ENCODE assay signal across 8 mouse cellular contexts in the genomic region with DNA sequence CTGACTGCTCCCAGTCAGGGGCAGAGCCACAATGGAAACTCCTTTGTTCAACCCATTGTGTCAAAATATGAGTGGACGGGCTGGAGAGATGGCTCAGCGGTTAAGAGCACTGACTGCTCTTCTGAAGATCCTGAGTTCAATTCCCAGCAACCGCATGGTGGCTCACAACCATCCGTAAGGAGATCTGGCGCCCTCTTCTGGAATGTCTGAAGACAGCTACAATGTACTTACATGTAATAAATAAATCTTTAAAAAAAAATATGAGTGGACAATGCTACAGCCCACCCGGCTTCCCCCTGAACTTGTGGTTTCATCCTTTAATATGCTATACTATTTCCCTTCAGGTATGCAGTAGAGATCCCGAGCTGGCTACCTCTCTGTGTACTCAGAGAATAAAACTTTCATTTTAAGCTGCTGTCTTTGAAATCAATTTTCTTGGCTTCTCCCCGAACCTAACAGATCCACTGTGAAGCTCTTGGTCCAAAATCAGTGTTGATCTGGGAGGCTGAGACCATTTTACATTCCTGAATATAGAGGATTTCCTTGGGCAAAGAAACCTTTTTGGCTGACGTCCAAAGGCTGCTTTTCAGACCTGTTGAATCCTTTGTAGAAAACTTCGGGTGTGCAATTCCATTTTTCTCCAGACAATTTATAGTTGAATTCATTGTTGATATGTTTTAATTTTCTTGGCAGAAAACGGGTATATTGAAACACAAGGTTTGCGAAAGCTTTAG. TPM values are rescaled to one million over a fixed set of nuclear protein-coding genes. Genes with fewer than 3 reads are reported as not detected.
DNase-seq lines count a peak whose midpoint lies in the region; ATAC-seq and TF ChIP-seq lines count a peak whose summit lies in the region.

No protein-coding gene starts in this region.

- ATAC-seq in forebrain, embryonic 14.5 days, result no peak
- ATAC-seq in midbrain, embryonic 11.5 days (ENCODE audit: low FRiP score), result no peak

- WGBS in heart, adult 2 months, result 60% methylated on average over 12 of the region's 12 CpGs
- WGBS in forebrain, embryonic 14.5 days, result 62% methylated on average over 12 of the region's 12 CpGs
- 70% methylated on average over 12 of the region's 12 CpGs for WGBS in midbrain, embryonic 11.5 days

- H3K27ac ChIP-seq in heart, adult 2 months, result peak overlapping the region; percentile 82; the same call in 1 of the 2 replicates
- no peak overlapping the region for H3K27ac ChIP-seq in MEL (ENCODE audit: control insufficient read depth, low read depth, low read length)
- H3K27ac ChIP-seq in forebrain, embryonic 14.5 days (ENCODE audit: low read depth, low read length), result no peak overlapping the region
- no peak overlapping the region for H3K27ac ChIP-seq in midbrain, embryonic 11.5 days (ENCODE audit: low read depth, low read length)

- peaks cover 2% of the 10 kb centered on the region; the same call in 1 of the 2 replicates for H3K4me1 ChIP-seq in heart, adult 2 months (ENCODE audit: control insufficient read depth, insufficient read depth, low read length)
- H3K4me1 ChIP-seq in MEL (ENCODE audit: control insufficient read depth in 1 of 2, insufficient read depth in 2 of 2, low read length in 2 of 2), result 0 out of 4 replicates have a peak, but pooled peaks cover 0 to 2% of the 10 kb centered on the region in 2 experiments
- H3K4me1 ChIP-seq in forebrain, embryonic 14.5 days (ENCODE audit: control insufficient read depth, insufficient read depth, low read length), result peaks cover 5% of the 10 kb centered on the region
- H3K4me1 ChIP-seq in midbrain, embryonic 11.5 days (ENCODE audit: control insufficient read depth, insufficient read depth, low read length), result peaks cover 6% of the 10 kb centered on the region; the same call in 1 of the 2 replicates

- TF ChIP-seq RAD21 in MEL (IDR thresholded peaks at IDR 0.05; ENCODE audit: low read depth, low read length), result peak; percentile 24

- no peak for TF ChIP-seq POLR2A in heart, adult 2 months (IDR thresholded peaks at IDR 0.05; ENCODE audit: insufficient read depth, low read depth, low read length)
- no peak for TF ChIP-seq POLR2A in MEL (IDR thresholded peaks at IDR 0.05; ENCODE audit: control insufficient read depth in 1 of 2, insufficient read depth in 1 of 2, low read depth in 1 of 2, low read length in 2 of 2, poor library complexity in 1 of 2)

- H3K9me3 ChIP-seq in MEL (replicated peaks; ENCODE audit: insufficient read depth, low read length), result no peaks in the 10 kb centered on the region
- no peaks in the 10 kb centered on the region for H3K9me3 ChIP-seq in forebrain, embryonic 14.5 days (replicated peaks; ENCODE audit: control insufficient read depth, low read length)
- no peaks in the 10 kb centered on the region for H3K9me3 ChIP-seq in midbrain, embryonic 11.5 days (ENCODE audit: control insufficient read depth, low read length)

- H3K4me2 ChIP-seq in forebrain, embryonic 14.5 days (ENCODE audit: low read length), result peak overlapping the region; percentile 77
- peak overlapping the region; percentile 78; the same call in 1 of the 2 replicates for H3K4me2 ChIP-seq in midbrain, embryonic 11.5 days

- no peak for TF ChIP-seq EP300 in heart, adult 2 months (IDR thresholded peaks at IDR 0.05; ENCODE audit: insufficient read depth, low read depth, low read length)
- TF ChIP-seq EP300 in MEL (IDR thresholded peaks at IDR 0.05; ENCODE audit: low read depth in 1 of 2, low read length in 2 of 2), result no peak

- H3K27me3 ChIP-seq in heart, adult 2 months (ENCODE audit: control insufficient read depth, insufficient read depth, low read length), result no peaks in the 10 kb centered on the region
- no peaks in the 10 kb centered on the region for H3K27me3 ChIP-seq in MEL (ENCODE audit: control insufficient read depth in 1 of 2, insufficient read depth in 2 of 2, low read length in 2 of 2)
- H3K27me3 ChIP-seq in forebrain, embryonic 14.5 days (replicated peaks; ENCODE audit: control insufficient read depth, insufficient read depth, low read length), result no peaks in the 10 kb centered on the region
- H3K27me3 ChIP-seq in midbrain, embryonic 11.5 days (ENCODE audit: control insufficient read depth, insufficient read depth, low read length), result no peaks in the 10 kb centered on the region

- H3K36me3 ChIP-seq in heart, adult 2 months (ENCODE audit: control insufficient read depth, insufficient read depth, low read length), result peaks cover 4% of the 10 kb centered on the region; the same call in 1 of the 2 replicates
- peaks cover 0 to 4% of the 10 kb centered on the region in 2 experiments; a peak in 2 of 4 replicates for H3K36me3 ChIP-seq in MEL (ENCODE audit: control insufficient read depth in 1 of 2, insufficient read depth in 2 of 2, low read length in 2 of 2)
- H3K36me3 ChIP-seq in forebrain, embryonic 14.5 days (ENCODE audit: control insufficient read depth, insufficient read depth, low read length), result peaks cover 9% of the 10 kb centered on the region
- H3K36me3 ChIP-seq in midbrain, embryonic 11.5 days (ENCODE audit: control insufficient read depth, insufficient read depth, low read length), result peaks cover 4% of the 10 kb centered on the region

- H3K9ac ChIP-seq in heart, adult 2 months (ENCODE audit: low read depth, low read length), result no peak overlapping the region; the same call in 1 of the 2 replicates
- H3K9ac ChIP-seq in MEL (ENCODE audit: control insufficient read depth, low read depth, low read length, poor library complexity, severe bottlenecking), result peak overlapping the region; percentile 46
- H3K9ac ChIP-seq in forebrain, embryonic 14.5 days (ENCODE audit: low read length), result peak overlapping the region; percentile 82
- H3K9ac ChIP-seq in midbrain, embryonic 11.5 days (ENCODE audit: low read length), result peak overlapping the region; percentile 84; the same call in 1 of the 2 replicates

- intact Hi-C loops in heart, adult 2 months (cut with DNase I), result loop anchor here (2.0 to 5.0 kb wide), 2 partner anchors 25 to 40 kb away; a partner anchor contains a TSS
- intact Hi-C loops in heart, postnatal 25 days (cut with DNase I), result no loop called here

- peak; percentile 60 for TF ChIP-seq CTCF in heart, adult 2 months (IDR thresholded peaks at IDR 0.05)
- peak; percentile 35 to 51 (median 41); a peak in 5 of 6 replicates for TF ChIP-seq CTCF in MEL (IDR thresholded peaks at IDR 0.05 in 2 of 3, conservative IDR thresholded peaks at IDR 0.05 in 1 of 3; ENCODE audit: control insufficient read depth in 1 of 3, insufficient read depth in 1 of 3, low read depth in 2 of 3, low read length in 3 of 3, poor library complexity in 1 of 3, severe bottlenecking in 1 of 3)

- peaks cover 3% of the 10 kb centered on the region for H3K79me2 ChIP-seq in heart, adult 2 months (replicated peaks; ENCODE audit: control insufficient read depth, insufficient read depth, low read length)
- peaks cover 2% of the 10 kb centered on the region; the same call in 1 of the 2 replicates for H3K79me2 ChIP-seq in MEL (ENCODE audit: control insufficient read depth, insufficient read depth, low read length, poor library complexity)

- H3K4me3 ChIP-seq in heart, adult 2 months, result peak overlapping the region; percentile 87
- peak overlapping the region; percentile 63 to 92 for H3K4me3 ChIP-seq in MEL (ENCODE audit: control insufficient read depth in 1 of 2, insufficient read depth in 1 of 2, low read depth in 2 of 2, low read length in 2 of 2)
- H3K4me3 ChIP-seq in forebrain, embryonic 14.5 days (ENCODE audit: low read depth, low read length), result peak overlapping the region; percentile 76; the same call in 1 of the 2 replicates
- H3K4me3 ChIP-seq in midbrain, embryonic 11.5 days (ENCODE audit: low read depth, low read length), result peak overlapping the region; percentile 80

- DNase-seq in heart, adult 2 months, result peak in 1 of 2 experiments; percentile 10
- no peak for DNase-seq in heart, postnatal 25 days (ENCODE audit: low spot score)
- peak; percentile 78 for DNase-seq in MEL (ENCODE audit: low read depth, low spot score)
- DNase-seq in forebrain, embryonic 14.5 days (ENCODE audit: low spot score), result peak; percentile 42
- DNase-seq in kidney, postnatal 25 days, result peak; percentile 22 to 31
- no peak for DNase-seq in midbrain, embryonic 11.5 days (ENCODE audit: low spot score, missing footprints)
- no peak for DNase-seq in urinary bladder, postnatal 36 days (ENCODE audit: low spot score in 2 of 2)
- no peak for DNase-seq in frontal cortex, postnatal 14 days (ENCODE audit: low spot score in 2 of 2)

RNA-seq across cellular contexts. Expression of a gene that starts 0.8 kb away (rescaled TPM):
- 1 to 10 TPM; 6.0 to 8.7 TPM for total RNA-seq in heart, adult 2 months (2021)
- 2.2 and 4.5 TPM in 2 replicates for polyA plus RNA-seq in heart, adult 2 months (2012; rRNA removed)
- total RNA-seq in heart, postnatal 25 days (2021), result 1 to 10 TPM; 6.4 to 7.6 TPM
- total RNA-seq in MEL (2012; rRNA removed), result 3.2 and 4.7 TPM in 2 replicates
- 1 to 10 TPM in 1 of 2 experiments, not detected in 1; 2.9 TPM for polyA plus RNA-seq in MEL (2012; ENCODE audit: insufficient read depth in 1 of 2, insufficient read length in 2 of 2, low read depth in 1 of 2, low replicate concordance in 2 of 2, missing spikeins in 1 of 2)
- polyA plus RNA-seq in forebrain, embryonic 14.5 days (2014; fragmentation: Nextera tagmentation; extraction: Ambion mirVana), result 17.5 and 20.0 TPM in 2 replicates
- 19.2 and 19.3 TPM in 2 replicates for polyA plus RNA-seq in midbrain, embryonic 11.5 days (2014; fragmentation: Nextera tagmentation; extraction: Ambion mirVana)

RNA-seq across cellular contexts. Expression of a gene that starts 26.5 kb away (rescaled TPM):
- total RNA-seq in heart, adult 2 months (2021), result 1 to 10 TPM; 2.3 to 2.7 TPM
- 0.62 and 0.79 TPM in 2 replicates for polyA plus RNA-seq in heart, adult 2 months (2012; rRNA removed)
- 1 to 10 TPM; 2.4 to 3.0 TPM for total RNA-seq in heart, postnatal 25 days (2021)
- total RNA-seq in MEL (2012; rRNA removed), result 9.8 and 13.4 TPM in 2 replicates
- 1 to 10 TPM in 1 of 2 experiments, not detected in 1; 7.1 TPM for polyA plus RNA-seq in MEL (2012; ENCODE audit: insufficient read depth in 1 of 2, insufficient read length in 2 of 2, low read depth in 1 of 2, low replicate concordance in 2 of 2, missing spikeins in 1 of 2)
- 12.1 and 12.7 TPM in 2 replicates for polyA plus RNA-seq in forebrain, embryonic 14.5 days (2014; fragmentation: Nextera tagmentation; extraction: Ambion mirVana)
- 14.4 and 15.6 TPM in 2 replicates for polyA plus RNA-seq in midbrain, embryonic 11.5 days (2014; fragmentation: Nextera tagmentation; extraction: Ambion mirVana)

RNA-seq across cellular contexts. Expression of a gene that starts 41.1 kb away (rescaled TPM):
- total RNA-seq in heart, adult 2 months (2021), result 1 to 10 TPM; 3.3 to 4.0 TPM
- 0.76 and 1.6 TPM in 2 replicates for polyA plus RNA-seq in heart, adult 2 months (2012; rRNA removed)
- 1 to 10 TPM; 4.8 to 4.9 TPM for total RNA-seq in heart, postnatal 25 days (2021)
- total RNA-seq in MEL (2012; rRNA removed), result 1.4 and 1.5 TPM in 2 replicates
- polyA plus RNA-seq in MEL (2012; ENCODE audit: insufficient read depth in 1 of 2, insufficient read length in 2 of 2, low read depth in 1 of 2, low replicate concordance in 2 of 2, missing spikeins in 1 of 2), result 1 to 10 TPM in 1 of 2 experiments, not detected in 1; 1.3 TPM
- polyA plus RNA-seq in forebrain, embryonic 14.5 days (2014; fragmentation: Nextera tagmentation; extraction: Ambion mirVana), result 25.5 and 29.9 TPM in 2 replicates
- 22.8 and 25.4 TPM in 2 replicates for polyA plus RNA-seq in midbrain, embryonic 11.5 days (2014; fragmentation: Nextera tagmentation; extraction: Ambion mirVana)

RNA-seq across cellular contexts. Expression of a gene that starts 44.9 kb away (rescaled TPM):
- total RNA-seq in heart, adult 2 months (2021), result 10 to 100 TPM; 11.2 to 12.7 TPM
- 21.1 and 22.9 TPM in 2 replicates for polyA plus RNA-seq in heart, adult 2 months (2012; rRNA removed)
- total RNA-seq in heart, postnatal 25 days (2021), result 10 to 100 TPM; 10.9 to 12.3 TPM
- total RNA-seq in MEL (2012; rRNA removed), result 5.4 and 9.7 TPM in 2 replicates
- 10 to 100 TPM in 1 of 2 experiments, not detected in 1; 19.3 TPM for polyA plus RNA-seq in MEL (2012; ENCODE audit: insufficient read depth in 1 of 2, insufficient read length in 2 of 2, low read depth in 1 of 2, low replicate concordance in 2 of 2, missing spikeins in 1 of 2)
- polyA plus RNA-seq in forebrain, embryonic 14.5 days (2014; fragmentation: Nextera tagmentation; extraction: Ambion mirVana), result 3.6 and 4.5 TPM in 2 replicates
- polyA plus RNA-seq in midbrain, embryonic 11.5 days (2014; fragmentation: Nextera tagmentation; extraction: Ambion mirVana), result 2.0 and 2.2 TPM in 2 replicates

Comparison
In these comparisons a context has a peak if more than half of its experiments do, and no peak if none do; other contexts are left out.
1. DNase-seq: peak in MEL (single experiment), forebrain, embryonic 14.5 days (single experiment) and kidney, postnatal 25 days (2 of 2); none in heart, postnatal 25 days (single experiment), midbrain, embryonic 11.5 days (single experiment), urinary bladder, postnatal 36 days (0 of 2) and frontal cortex, postnatal 14 days (0 of 2).
2. Peak in every context shown above with its lines, with median percentiles within 50 percentile points of each other: H3K4me3 ChIP-seq.